Mouse (Mus musculus) heart, postnatal 0 days (tissue): ENCODE results near the gene Hdlbp. TPM values are rescaled to one million over a fixed set of nuclear protein-coding genes. Genes with fewer than 3 reads are reported as not detected.

Experiments used
- ATAC-seq: fragments of 200-750 bp; cut with Nextera tagmentation; 2 replicates; pipeline ENCODE4 v1.8.0; 2017; ENCODE audit warnings: low read depth, moderate number of reproducible peaks, moderate library complexity; ENCODE audit not compliant: insufficient read depth
- DNase-seq: peaks from one replicate; pipeline ENCODE4 v3.0.0-alpha.2; 2016; ENCODE audit warnings: low spot score
- H3K27ac ChIP-seq: fragments of 300-500 bp; sonication (generic); 2 replicates; pipeline ENCODE4 v1.5.1; 2014; ENCODE audit warnings: low read depth, mild to moderate bottlenecking
- H3K27me3 ChIP-seq: fragments of 300-500 bp; sonication (generic); 2 replicates; pipeline ENCODE4 v1.6.1; 2014; ENCODE audit warnings: low read length, mixed read lengths; ENCODE audit not compliant: control insufficient read depth, insufficient read depth
- H3K36me3 ChIP-seq: fragments of 300-500 bp; sonication (generic); replicated peaks from 2 replicates; pipeline ENCODE4 v1.6.1; 2014; ENCODE audit warnings: low read length, mixed read lengths; ENCODE audit not compliant: control insufficient read depth, insufficient read depth
- H3K4me1 ChIP-seq: fragments of 300-500 bp; sonication (generic); 2 replicates; pipeline ENCODE4 v1.6.1; 2014; ENCODE audit warnings: antibody characterized with exemption; ENCODE audit not compliant: control insufficient read depth, insufficient read depth
- H3K4me2 ChIP-seq: fragments of 300-500 bp; sonication (generic); 2 replicates; pipeline ENCODE4 v1.6.1; 2014; ENCODE audit warnings: low read depth, mild to moderate bottlenecking, low read length, moderate library complexity
- H3K4me3 ChIP-seq: fragments of 300-500 bp; sonication (generic); 2 replicates; pipeline ENCODE4 v1.5.1; 2014; ENCODE audit warnings: low read depth, low read length
- H3K9ac ChIP-seq: fragments of 300-500 bp; sonication (generic); replicated peaks from 2 replicates; pipeline ENCODE4 v1.6.1; 2014; ENCODE audit warnings: low read depth, low read length, mixed read lengths
- H3K9me3 ChIP-seq: fragments of 300-500 bp; sonication (generic); replicated peaks from 2 replicates; pipeline ENCODE4 v1.6.1; 2016; ENCODE audit warnings: low read length; ENCODE audit not compliant: control insufficient read depth
- CTCF ChIP-seq: IDR thresholded peaks from 2 replicates; pipeline ENCODE4 v1.5.1; 2016; ENCODE audit warnings: antibody characterized with exemption, control low read depth, low read depth
- EP300 ChIP-seq: IDR thresholded peaks from 2 replicates; pipeline ENCODE4 v1.6.1; 2016; ENCODE audit warnings: antibody characterized with exemption, low read depth
- WGBS: fragments of 180-500 bp; shearing (Covaris S2); extraction: QIAGEN DNeasy Blood & Tissue Kit; methylation state at CpG from one replicate; pipeline ENCODE4 v1.1.7; 2014; 5-methylcytosine and 5-hydroxymethylcytosine counted together
- polyA plus RNA-seq: library from polyadenylated mRNA; unstranded; fragments of >200 nt; fragmentation: Nextera tagmentation; extraction: Ambion mirVana; gene quantifications from 2 replicates; pipeline ENCODE4 v1.2.1, GENCODE M21; 2015
- total RNA-seq: library from RNA; depleted of rRNA; stranded (reverse); fragments of >200 nt; gene quantifications from 2 replicates; pipeline ENCODE4 v1.2.3, GENCODE M21; 2014; ENCODE audit warnings: low replicate concordance; rRNA removed

Hdlbp gene
- total and polyA plus RNA-seq, 2 experiments from 2014 or later, result 89.0 to 154 TPM

DNA sequence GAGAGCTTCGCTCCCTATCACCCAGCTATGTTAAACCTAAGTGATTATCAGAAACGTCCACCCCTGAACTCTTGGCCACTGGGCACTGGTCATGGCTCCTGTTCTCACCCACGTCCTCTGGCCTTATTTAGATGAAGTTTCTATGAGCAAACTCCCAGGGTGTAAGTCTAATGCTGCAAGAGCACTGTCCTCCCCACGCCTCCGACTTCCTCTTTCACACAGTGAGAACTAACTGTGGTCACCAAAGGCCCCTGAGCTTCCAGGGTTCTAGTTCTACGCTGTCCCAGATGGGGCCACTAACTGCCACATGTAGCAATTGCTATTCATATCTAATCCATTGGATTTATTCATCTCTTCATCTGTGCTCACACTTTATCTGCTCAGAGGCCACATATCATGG lies 113.0 kb downstream of the Hdlbp start:
- Histone ChIP-seq H3K9me3 (no peaks in the 10 kb centered on the region), H3K36me3 (peaks cover 56% of the 10 kb centered on the region), H3K4me1 (no peaks in the 10 kb centered on the region), H3K9ac (no peak overlapping the region), H3K4me3 (no peak overlapping the region), H3K27me3 (no peaks in the 10 kb centered on the region), H3K27ac (no peak overlapping the region), H3K4me2 (no peak overlapping the region)
- TF ChIP-seq CTCF (no peak), EP300 (no peak)
- ATAC-seq (no peak), DNase-seq (no peak)
- 90% methylated on average over 6 of the region's 6 CpGs for WGBS

- Histone ChIP-seq H3K4me2 (no peak overlapping the region), H3K9ac (no peak overlapping the region), H3K27me3 (no peaks in the 10 kb centered on the region), H3K4me3 (no peak overlapping the region), H3K4me1 (no peaks in the 10 kb centered on the region), H3K9me3 (no peaks in the 10 kb centered on the region), H3K36me3 (peaks cover 79% of the 10 kb centered on the region), H3K27ac (no peak overlapping the region)
- no peak for TF ChIP-seq EP300
- no peak for TF ChIP-seq CTCF
- DNase-seq, result no peak
- ATAC-seq, result no peak
- 75% methylated on average over 4 of the region's 4 CpGs for WGBS
These were observed 116.0 kb downstream of the Hdlbp start for GRCm38 (mm10) chr1:93362661-93363060.

Other genes with a start within 250 kb of the Hdlbp start
- gene Sned1, start 243.0 kb downstream of the Hdlbp start, total RNA-seq, result 7.1 and 43.7 TPM in 2 replicates
- gene Sned1, start 243.0 kb downstream of the Hdlbp start, polyA plus RNA-seq, result 3.0 and 3.9 TPM in 2 replicates
- 17.4 and 25.9 TPM in 2 replicates for gene Mterf4, start 172.9 kb downstream of the Hdlbp start, total RNA-seq
- 17.8 and 20.9 TPM in 2 replicates for gene Mterf4, start 172.9 kb downstream of the Hdlbp start, polyA plus RNA-seq
- gene Ppp1r7, start 136.0 kb downstream of the Hdlbp start, total RNA-seq, result 2.8 and 3.2 TPM in 2 replicates
- gene Ppp1r7, start 136.0 kb downstream of the Hdlbp start, polyA plus RNA-seq, result 38.3 and 43.0 TPM in 2 replicates
- 4.3 and 5.7 TPM in 2 replicates for gene Pask, start 135.3 kb downstream of the Hdlbp start, total RNA-seq
- gene Pask, start 135.3 kb downstream of the Hdlbp start, polyA plus RNA-seq, result 1.9 and 2.2 TPM in 2 replicates
- gene Ano7, start 104.9 kb downstream of the Hdlbp start, total RNA-seq, result not detected in 2 replicates
- gene Ano7, start 104.9 kb downstream of the Hdlbp start, polyA plus RNA-seq, result 0.11 TPM in 1 of 2 replicates, not detected in the other
- 4.1 and 10.5 TPM in 2 replicates for gene Farp2, start 33.3 kb upstream of the Hdlbp start, total RNA-seq
- 3.9 and 4.1 TPM in 2 replicates for gene Farp2, start 33.3 kb upstream of the Hdlbp start, polyA plus RNA-seq
- gene Stk25, start 179.8 kb upstream of the Hdlbp start, total RNA-seq, result 134 and 174 TPM in 2 replicates
- 107 and 108 TPM in 2 replicates for gene Stk25, start 179.8 kb upstream of the Hdlbp start, polyA plus RNA-seq
- 50.8 and 61.5 TPM in 2 replicates for gene Bok, start 206.8 kb upstream of the Hdlbp start, total RNA-seq
- 25.6 and 27.6 TPM in 2 replicates for gene Bok, start 206.8 kb upstream of the Hdlbp start, polyA plus RNA-seq